Mouse (Mus musculus) MEL (cell line): Measurements from ENCODE around the gene Gm20696. TPM values are rescaled to one million over a fixed set of nuclear protein-coding genes. Genes with fewer than 3 reads are reported as not detected.

ENCODE experiments used
- DNase-seq: peaks from one replicate; pipeline ENCODE4 v3.0.0; 2011; ENCODE audit warnings: low read depth, low spot score
- H3K27ac ChIP-seq: 2 replicates; pipeline ENCODE4 v1.5.1; 2012; ENCODE audit warnings: low read depth, mild to moderate bottlenecking, control low read depth, low read length, moderate library complexity; ENCODE audit not compliant: control insufficient read depth
- H3K27me3 ChIP-seq, 2 experiments: fragments of 150-350 bp in 1 of 2; sonication (generic) in 1 of 2; 2 replicates each; pipeline ENCODE4 v1.6.1; 2012; ENCODE audit warnings: low read length in 2 of 2, mild to moderate bottlenecking in 2 of 2, improper control_type of control experiment in 1 of 2, moderate library complexity in 1 of 2; ENCODE audit not compliant: insufficient read depth in 2 of 2, control insufficient read depth in 1 of 2
- H3K36me3 ChIP-seq, 2 experiments: 2 replicates each; pipeline ENCODE4 v1.6.1; 2012 to 2014; ENCODE audit warnings: low read length in 2 of 2, improper control_type of control experiment in 1 of 2, inconsistent platforms in 1 of 2, mild to moderate bottlenecking in 1 of 2; ENCODE audit not compliant: insufficient read depth in 2 of 2, control insufficient read depth in 1 of 2
- H3K4me1 ChIP-seq, 2 experiments: fragments of 150-350 bp in 1 of 2; sonication (generic) in 1 of 2; 2 replicates each; pipeline ENCODE4 v1.6.1; 2012; ENCODE audit warnings: low read length in 2 of 2, improper control_type of control experiment in 1 of 2, mild to moderate bottlenecking in 1 of 2; ENCODE audit not compliant: insufficient read depth in 2 of 2, control insufficient read depth in 1 of 2
- H3K4me3 ChIP-seq, 2 experiments: fragments of 150-350 bp in 1 of 2; sonication (generic) in 1 of 2; 2 replicates each; pipeline ENCODE4 v1.5.1; 2012; ENCODE audit warnings: low read depth in 2 of 2, low read length in 2 of 2, mild to moderate bottlenecking in 2 of 2, moderate library complexity in 2 of 2, control low read depth in 1 of 2, improper control_type of control experiment in 1 of 2; ENCODE audit not compliant: control insufficient read depth in 1 of 2, insufficient read depth in 1 of 2
- H3K79me2 ChIP-seq: 2 replicates; pipeline ENCODE4 v1.6.1; 2012; ENCODE audit warnings: mild to moderate bottlenecking, low read length, moderate library complexity; ENCODE audit not compliant: control insufficient read depth, poor library complexity, insufficient read depth
- H3K9ac ChIP-seq: 2 replicates; pipeline ENCODE4 v1.6.1; 2012; ENCODE audit warnings: low read depth, mild to moderate bottlenecking, control low read depth, low read length, moderate library complexity; ENCODE audit not compliant: control insufficient read depth, poor library complexity, severe bottlenecking
- H3K9me3 ChIP-seq: fragments of 150-350 bp; sonication (generic); replicated peaks from 2 replicates; pipeline ENCODE4 v1.6.1; 2012; ENCODE audit warnings: mild to moderate bottlenecking, low read length, improper control_type of control experiment, moderate library complexity; ENCODE audit not compliant: insufficient read depth
- BHLHE40 ChIP-seq: IDR thresholded peaks from 2 replicates; pipeline ENCODE4 v1.6.1; 2012; ENCODE audit warnings: low read depth, mild to moderate bottlenecking, inconsistent platforms, low read length, improper control_type of control experiment, borderline replicate concordance
- CHD1 ChIP-seq: IDR thresholded peaks from 2 replicates; pipeline ENCODE4 v1.6.1; 2012; ENCODE audit warnings: low read depth, mild to moderate bottlenecking, inconsistent platforms, low read length, improper control_type of control experiment
- EP300 ChIP-seq, 2 experiments: IDR thresholded peaks; 2 replicates each; pipeline ENCODE4 v1.6.1; 2011; ENCODE audit warnings: improper control_type of control experiment in 2 of 2, low read length in 2 of 2, low read depth in 1 of 2, mild to moderate bottlenecking in 1 of 2
- ETS1 ChIP-seq: IDR thresholded peaks from 2 replicates; pipeline ENCODE4 v1.6.1; 2012; ENCODE audit warnings: low read depth, mild to moderate bottlenecking, inconsistent platforms, low read length, improper control_type of control experiment, moderate library complexity
- GABPA ChIP-seq: IDR thresholded peaks from 2 replicates; pipeline ENCODE4 v1.6.1; 2012; ENCODE audit warnings: low read depth, mild to moderate bottlenecking, inconsistent platforms, low read length, improper control_type of control experiment, moderate library complexity
- MEF2A ChIP-seq: IDR thresholded peaks from 2 replicates; pipeline ENCODE4 v1.6.1; 2014; ENCODE audit warnings: low read depth, mild to moderate bottlenecking, inconsistent platforms, low read length, improper control_type of control experiment; ENCODE audit not compliant: poor library complexity, insufficient replicate concordance, severe bottlenecking; ENCODE audit errors: extremely low read depth
- MYB ChIP-seq: IDR thresholded peaks from 2 replicates; pipeline ENCODE4 v1.6.1; 2011; ENCODE audit warnings: mild to moderate bottlenecking, low read depth, low read length, improper control_type of control experiment
- NELFE ChIP-seq: IDR thresholded peaks from 2 replicates; pipeline ENCODE4 v1.6.1; 2011; ENCODE audit warnings: low read depth, low read length, improper control_type of control experiment
- NRF1 ChIP-seq: IDR thresholded peaks from 2 replicates; pipeline ENCODE4 v1.6.1; 2014; ENCODE audit warnings: low read depth, mild to moderate bottlenecking, inconsistent platforms, low read length, improper control_type of control experiment, moderate library complexity; ENCODE audit not compliant: poor library complexity, insufficient read depth, severe bottlenecking
- POLR2A ChIP-seq, 2 experiments: IDR thresholded peaks; 2 replicates each; pipeline ENCODE4 v1.6.1; 2011 to 2012; ENCODE audit warnings: low read length in 2 of 2, mild to moderate bottlenecking in 2 of 2, control low read depth in 1 of 2, improper control_type of control experiment in 1 of 2, low read depth in 1 of 2, moderate library complexity in 1 of 2; ENCODE audit not compliant: control insufficient read depth in 1 of 2, insufficient read depth in 1 of 2, poor library complexity in 1 of 2
- RCOR1 ChIP-seq: IDR thresholded peaks from 2 replicates; pipeline ENCODE4 v1.6.1; 2012; ENCODE audit warnings: low read depth, mild to moderate bottlenecking, inconsistent platforms, low read length, improper control_type of control experiment
- SIN3A ChIP-seq: IDR thresholded peaks from 2 replicates; pipeline ENCODE4 v1.6.1; 2012; ENCODE audit warnings: low read length, improper control_type of control experiment, inconsistent platforms
- TAL1 ChIP-seq: IDR thresholded peaks from 2 replicates; pipeline ENCODE4 v1.6.1; 2012; ENCODE audit warnings: mild to moderate bottlenecking, inconsistent platforms, low read length, moderate library complexity, mixed read lengths
- TBP ChIP-seq: IDR thresholded peaks from 2 replicates; pipeline ENCODE4 v1.8.0; 2011; ENCODE audit warnings: low read depth, low read length, improper control_type of control experiment
- ZC3H11A ChIP-seq: IDR thresholded peaks from 2 replicates; pipeline ENCODE4 v1.6.1; 2012; ENCODE audit warnings: low read depth, mild to moderate bottlenecking, inconsistent platforms, low read length, improper control_type of control experiment
- ZMIZ1 ChIP-seq: IDR thresholded peaks from 2 replicates; pipeline ENCODE4 v1.6.1; 2012; ENCODE audit warnings: low read depth, mild to moderate bottlenecking, inconsistent platforms, low read length, improper control_type of control experiment, moderate library complexity
- polyA plus RNA-seq, 2 experiments: library from polyadenylated mRNA; stranded (reverse) in 1 of 2; unstranded in 1 of 2; fragments of >175 nt in 1 of 2; fragments of >200 nt in 1 of 2; gene quantifications; 2 replicates each; pipeline versions ENCODE4 v1.2.1 to v1.2.4; 2012; ENCODE audit warnings: low replicate concordance in 2 of 2, low read depth in 1 of 2; ENCODE audit not compliant: insufficient read length in 2 of 2, insufficient read depth in 1 of 2, missing spikeins in 1 of 2
- total RNA-seq: library from RNA; depleted of rRNA; stranded (reverse); fragments of 300-350 nt; gene quantifications from 2 replicates; pipeline ENCODE4 v1.2.3, GENCODE M21; 2012

The Gm20696 gene
- total and polyA plus RNA-seq, 3 experiments, result 0.07 to 0.39 TPM; not detected in 1

DNA sequence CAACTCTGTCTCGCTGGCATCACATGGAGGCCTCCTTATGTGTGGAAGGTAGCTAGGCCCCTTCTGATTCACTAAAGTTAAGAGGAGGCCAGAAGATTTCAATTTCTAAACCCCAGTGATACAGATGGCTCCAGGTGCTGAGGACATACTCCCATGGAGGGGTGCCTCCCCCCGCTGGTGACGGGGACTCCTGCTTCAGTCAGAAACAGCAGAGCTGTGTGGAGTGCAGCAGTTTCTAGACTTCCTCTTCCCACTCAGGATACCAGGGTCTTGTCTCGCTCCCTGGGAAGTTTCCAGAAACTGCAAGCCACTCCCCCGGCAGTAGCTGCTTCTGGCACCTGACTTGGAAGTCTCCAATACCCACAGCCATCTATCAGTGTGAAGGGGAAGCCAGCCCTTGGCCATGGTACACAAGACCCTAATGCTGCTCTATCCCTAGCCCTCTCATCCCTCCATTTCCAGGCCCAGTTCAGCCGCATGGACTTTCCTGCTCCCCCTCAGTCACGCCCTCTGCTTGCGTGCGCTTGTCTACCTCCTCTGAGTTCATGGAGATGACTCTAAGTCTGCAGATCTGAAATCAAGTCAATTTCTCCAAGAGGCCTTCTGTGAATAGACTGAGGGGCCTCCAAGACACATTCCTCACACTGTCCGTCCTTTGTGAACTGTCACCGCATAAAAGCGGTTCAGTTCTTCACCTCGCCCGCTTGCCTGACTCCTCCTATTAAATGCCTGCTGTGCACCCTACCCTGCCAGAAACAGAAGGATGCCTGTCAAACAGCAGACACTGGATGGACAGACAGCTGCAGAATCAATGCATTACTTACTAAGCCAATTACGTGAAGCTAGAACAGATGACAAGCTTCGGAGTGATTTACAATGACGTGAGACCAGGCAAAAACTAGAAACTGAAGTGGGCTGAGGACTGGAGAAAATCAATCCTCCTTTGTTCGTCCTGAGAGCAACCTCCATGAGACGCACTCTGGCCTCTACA lies 346.9 kb downstream of the Gm20696 start:
- DNase-seq, result no peak

DNA sequence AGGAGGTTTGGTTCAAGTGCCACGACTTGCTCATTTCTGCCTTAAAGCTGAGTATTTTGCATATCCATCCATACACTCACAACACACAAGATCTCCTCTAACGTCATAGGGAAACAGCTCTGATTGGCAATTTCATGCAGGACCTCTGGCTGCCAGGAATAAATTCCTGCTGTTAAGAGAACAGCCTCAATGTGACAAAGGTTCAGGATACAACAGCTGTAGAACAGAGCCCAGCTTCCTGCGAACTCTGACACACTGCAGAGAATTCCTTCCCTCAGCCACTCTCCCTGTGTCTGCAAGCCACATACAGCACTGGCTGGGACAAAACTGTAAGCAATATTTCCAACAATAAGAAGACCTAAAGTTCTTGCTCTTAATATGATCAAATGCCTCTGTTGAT lies 351.9 kb downstream of the Gm20696 start:
- no peak for DNase-seq
- no peak overlapping the region for H3K4me3 ChIP-seq
- H3K79me2 ChIP-seq, result no peaks in the 10 kb centered on the region
- TF ChIP-seq NRF1, result no peak
- TF ChIP-seq POLR2A (IDR thresholded peaks at IDR 0.05; ENCODE audit: control insufficient read depth in 1 of 2, insufficient read depth in 1 of 2, low read depth in 1 of 2, low read length in 2 of 2, poor library complexity in 1 of 2), result no peak
- TF ChIP-seq SIN3A, result no peak
- no peak for TF ChIP-seq GABPA
- no peak for TF ChIP-seq CHD1
- TF ChIP-seq MEF2A, result no peak
- TF ChIP-seq NELFE, result no peak
- TF ChIP-seq ETS1, result no peak
- no peak for TF ChIP-seq EP300 (IDR thresholded peaks at IDR 0.05; ENCODE audit: low read depth in 1 of 2, low read length in 2 of 2)
- no peak for TF ChIP-seq ZMIZ1
- TF ChIP-seq TAL1, result no peak
- TF ChIP-seq MYB, result no peak
- no peak for TF ChIP-seq ZC3H11A
- TF ChIP-seq RCOR1, result no peak
- no peak for TF ChIP-seq BHLHE40
- H3K36me3 ChIP-seq, result no peaks in the 10 kb centered on the region
- H3K27ac ChIP-seq, result no peak overlapping the region
- H3K27me3 ChIP-seq, result no peaks in the 10 kb centered on the region
- H3K9me3 ChIP-seq, result no peaks in the 10 kb centered on the region
- no peaks in the 10 kb centered on the region for H3K4me1 ChIP-seq
- no peak overlapping the region for H3K9ac ChIP-seq

More for the DNA sequence above, 346.9 kb downstream of the Gm20696 start:
- H3K27ac ChIP-seq, result no peak overlapping the region
- no peak overlapping the region for H3K4me3 ChIP-seq
- no peaks in the 10 kb centered on the region for H3K79me2 ChIP-seq
- no peak for TF ChIP-seq TBP
- no peaks in the 10 kb centered on the region for H3K9me3 ChIP-seq
- H3K9ac ChIP-seq, result no peak overlapping the region
- peaks cover 0 to 8% of the 10 kb centered on the region in 2 experiments; a peak in 2 of 4 replicates for H3K36me3 ChIP-seq
- no peaks in the 10 kb centered on the region for H3K27me3 ChIP-seq
- peaks cover 0 to 6% of the 10 kb centered on the region in 2 experiments; a peak in 3 of 4 replicates for H3K4me1 ChIP-seq
